Mouse (Mus musculus): ENCODE measurements at regions not wholly inside any gene's neighbourhood (a gene's known extent, or its start where the extent isn't known, plus 50 kb on each side); places are given as distances from the start of the nearest gene placed in this dataset.

DNA sequence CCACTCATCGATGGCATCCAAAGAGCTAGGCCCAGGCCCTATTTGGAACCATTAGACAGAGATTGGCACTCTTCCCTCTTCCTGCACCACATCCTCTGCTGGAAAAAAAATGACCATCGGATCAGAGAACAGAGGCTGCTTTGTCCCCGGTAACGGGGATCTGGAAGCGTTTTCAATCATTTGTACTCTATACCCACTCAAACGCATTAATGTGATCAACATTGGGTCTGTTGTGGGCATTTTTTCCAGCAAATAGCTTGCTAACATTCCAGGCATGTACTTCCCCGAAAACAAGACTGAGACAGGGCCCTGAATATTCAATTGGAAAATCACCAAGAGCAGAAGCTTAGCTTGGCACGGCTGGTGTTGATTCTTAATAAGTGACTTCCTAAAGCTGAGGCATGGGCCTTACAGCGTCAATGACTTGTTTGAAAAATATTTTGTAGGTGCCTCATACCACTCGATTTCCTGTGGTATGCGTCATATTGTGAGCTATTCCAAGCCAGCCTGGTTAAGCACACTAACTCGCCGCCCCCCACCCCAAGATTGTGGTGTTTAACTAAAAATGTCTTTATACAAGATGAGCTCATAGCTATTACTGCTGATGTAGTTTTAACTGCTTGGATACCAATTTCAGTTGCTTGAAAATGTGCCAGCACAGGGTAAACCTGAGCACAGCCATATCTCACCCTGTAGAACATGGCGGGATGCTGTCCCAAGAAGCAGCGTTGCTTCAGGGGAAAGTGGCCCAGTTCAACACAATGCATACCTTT lies 308.0 kb downstream of the Spry2 start:
- TF ChIP-seq CHD1 (IDR thresholded peaks at IDR 0.05; ENCODE audit: low read depth, low read length), result no peak
- no peak for TF ChIP-seq ZKSCAN1 (IDR thresholded peaks at IDR 0.05; ENCODE audit: borderline replicate concordance, low read depth, low read length)
- no peak for TF ChIP-seq CTCF (conservative IDR thresholded peaks at IDR 0.05 in 1 of 2, IDR thresholded peaks at IDR 0.05 in 1 of 2; ENCODE audit: low read depth in 2 of 2, low read length in 2 of 2)
- no peak for TF ChIP-seq POLR2A (IDR thresholded peaks at IDR 0.05; ENCODE audit: low read depth, low read length)
- TF ChIP-seq KAT2A (IDR thresholded peaks at IDR 0.05; ENCODE audit: insufficient replicate concordance, low read length), result no peak
- TF ChIP-seq HCFC1 (IDR thresholded peaks at IDR 0.05; ENCODE audit: low read depth, low read length), result no peak
- TF ChIP-seq TCF12 (IDR thresholded peaks at IDR 0.05; ENCODE audit: low read depth, low read length), result no peak
- no peak for TF ChIP-seq USF1 (IDR thresholded peaks at IDR 0.05; ENCODE audit: low read depth, low read length)
- TF ChIP-seq MYC (IDR thresholded peaks at IDR 0.05; ENCODE audit: low read depth, low read length), result no peak
- TF ChIP-seq UBTF (IDR thresholded peaks at IDR 0.05; ENCODE audit: low read depth, low read length), result no peak
- no peak for TF ChIP-seq EP300 (IDR thresholded peaks at IDR 0.05; ENCODE audit: low read length)

Measured in CH12.LX (cell line).